Mouse (Mus musculus) forebrain, embryonic 16.5 days (tissue): ENCODE data around the gene Adam8. TPM values are rescaled to one million over a fixed set of nuclear protein-coding genes. Genes with fewer than 3 reads are reported as not detected.

Source experiments
- ATAC-seq: fragments of 200-750 bp; cut with Nextera tagmentation; 2 replicates; pipeline ENCODE4 v1.8.0; 2017; ENCODE audit warnings: mild to moderate bottlenecking, moderate library complexity
- H3K27ac ChIP-seq: fragments of 300-500 bp; sonication (generic); 2 replicates; pipeline ENCODE4 v1.5.1; 2014; ENCODE audit warnings: low read length, control low read depth
- H3K27me3 ChIP-seq: fragments of 300-500 bp; sonication (generic); replicated peaks from 2 replicates; pipeline ENCODE4 v1.6.1; 2014; ENCODE audit warnings: low read length; ENCODE audit not compliant: control insufficient read depth, insufficient read depth
- H3K36me3 ChIP-seq: fragments of 300-500 bp; sonication (generic); 2 replicates; pipeline ENCODE4 v1.6.1; 2014; ENCODE audit not compliant: control insufficient read depth, insufficient read depth
- H3K4me1 ChIP-seq: fragments of 300-500 bp; sonication (generic); replicated peaks from 2 replicates; pipeline ENCODE4 v1.6.1; 2014; ENCODE audit warnings: low read length; ENCODE audit not compliant: control insufficient read depth, insufficient read depth
- H3K4me2 ChIP-seq: fragments of 300-500 bp; sonication (generic); 2 replicates; pipeline ENCODE4 v1.6.1; 2014; ENCODE audit warnings: mild to moderate bottlenecking, low read length, control low read depth
- H3K4me3 ChIP-seq: fragments of 300-500 bp; sonication (generic); replicated peaks from 2 replicates; pipeline ENCODE4 v1.5.1; 2014; ENCODE audit warnings: mild to moderate bottlenecking, low read length, control low read depth
- H3K9ac ChIP-seq: fragments of 300-500 bp; sonication (generic); replicated peaks from 2 replicates; pipeline ENCODE4 v1.6.1; 2014; ENCODE audit warnings: low read depth, low read length, control low read depth
- H3K9me3 ChIP-seq: fragments of 300-500 bp; sonication (generic); 2 replicates; pipeline ENCODE4 v1.6.1; 2016; ENCODE audit warnings: low read length; ENCODE audit not compliant: control insufficient read depth
- WGBS: fragments of 180-500 bp; shearing (Covaris S2); extraction: QIAGEN DNeasy Blood & Tissue Kit; methylation state at CpG from one replicate; pipeline ENCODE4 v1.1.7; 2014; 5-methylcytosine and 5-hydroxymethylcytosine counted together
- microRNA counts: library from miRNA; unstranded; fragments of <30 nt; microRNA quantifications from one replicate; lab custom pipeline; 2016
- microRNA-seq: library from miRNA; unstranded; fragments of <30 nt; microRNA quantifications from one replicate; pipeline ENCODE4, GENCODE M21; 2017
- polyA plus RNA-seq: library from polyadenylated mRNA; unstranded; fragments of >200 nt; fragmentation: Nextera tagmentation; extraction: Ambion mirVana; gene quantifications from 2 replicates; pipeline ENCODE4 v1.2.1, GENCODE M21; 2015

Gene Adam8
- polyA plus RNA-seq, 1 experiment from 2014 or later, result 4.7 TPM

DNA sequence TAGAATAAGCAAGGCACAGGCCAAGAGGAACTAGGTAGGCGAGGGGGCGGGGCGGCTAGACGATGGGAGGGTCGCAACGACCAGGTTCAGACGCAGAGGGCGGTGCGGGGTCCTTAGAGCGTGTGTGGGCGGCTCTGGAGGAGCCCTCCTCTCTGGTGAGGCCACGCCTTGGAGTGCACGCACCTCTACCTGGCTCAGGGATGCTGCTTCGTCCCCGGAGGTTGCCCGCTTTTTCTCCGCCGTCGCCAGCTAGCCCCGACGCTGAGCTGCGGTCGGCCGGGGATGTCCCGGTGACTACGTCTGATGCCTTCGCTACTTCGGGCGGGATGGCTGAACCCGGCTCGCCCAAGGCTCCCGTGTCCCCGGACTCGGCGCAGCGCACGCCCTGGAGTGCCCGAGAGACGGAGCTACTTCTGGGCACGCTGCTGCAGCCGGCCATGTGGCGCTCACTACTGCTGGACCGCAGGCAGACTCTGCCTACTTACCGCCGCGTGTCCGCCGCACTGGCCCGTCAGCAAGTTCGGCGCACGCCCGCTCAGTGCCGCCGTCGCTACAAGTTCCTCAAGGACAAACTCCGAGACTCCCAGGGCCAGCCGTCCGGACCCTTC, 48.6 kb downstream of the Adam8 start, which contains the start of gene Utf1:
TSS of gene Utf1 (plus strand) at position 116 of the 608 bp plus-strand sequence.
- H3K27ac ChIP-seq, result no peak within 1 kb of the TSS
- peak within 1 kb of the TSS; percentile 22; the same call in 1 of the 2 replicates for H3K9ac ChIP-seq
- peaks cover 9% of the 10 kb centered on the region for H3K4me1 ChIP-seq
- 1% methylated on average over 59 of the region's 59 CpGs for WGBS
- H3K9me3 ChIP-seq, result no peaks in the 10 kb centered on the region
- H3K36me3 ChIP-seq, result no peaks in the 10 kb centered on the region
- peak within 1 kb of the TSS; percentile 35 for H3K4me3 ChIP-seq
- H3K27me3 ChIP-seq, result peaks cover 56% of the 10 kb centered on the region
- ATAC-seq, result no peak; the same call in 1 of the 2 replicates
- H3K4me2 ChIP-seq, result peak within 1 kb of the TSS; percentile 52

DNA sequence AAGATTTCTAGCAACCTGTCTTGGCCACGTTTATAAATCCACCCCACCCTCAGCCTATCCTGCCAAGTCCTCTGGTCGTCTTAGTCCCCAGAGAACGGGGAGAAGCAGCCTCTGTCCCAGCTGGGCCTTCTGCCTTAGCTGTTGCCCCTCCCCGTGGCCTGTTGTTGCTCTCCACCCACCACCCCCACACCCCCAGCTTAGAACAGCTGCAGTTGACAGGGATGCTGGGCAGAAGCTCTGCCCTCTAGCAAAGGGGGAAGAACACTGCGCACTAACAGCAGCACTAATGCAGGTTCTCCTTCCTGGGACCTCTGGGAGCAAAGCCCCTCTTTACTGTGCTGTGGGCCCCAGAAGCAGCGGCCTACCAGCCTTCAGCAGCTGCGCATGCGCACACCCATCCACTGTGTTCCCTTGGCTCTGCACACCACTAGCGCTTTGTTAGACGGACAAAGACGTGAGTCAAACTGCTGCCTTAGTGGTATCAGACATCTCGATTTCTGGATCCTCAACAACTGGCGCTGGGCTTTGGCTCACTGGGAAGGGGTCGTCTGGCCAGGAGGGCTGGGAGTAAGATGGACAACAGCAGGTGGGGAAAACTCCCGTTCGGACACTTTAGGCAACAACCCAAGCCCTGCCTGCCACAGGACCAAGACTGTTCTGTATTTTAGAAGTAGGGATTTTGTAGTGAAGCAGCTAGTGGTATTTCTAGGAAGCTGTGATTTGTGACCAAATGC, 51.7 kb downstream of the Adam8 start:
- H3K9ac ChIP-seq, result no peak overlapping the region
- H3K27me3 ChIP-seq, result peaks cover 42% of the 10 kb centered on the region
- WGBS, result 60% methylated on average over 16 of the region's 16 CpGs
- H3K27ac ChIP-seq, result no peak overlapping the region
- H3K4me1 ChIP-seq, result peaks cover 9% of the 10 kb centered on the region
- no peak overlapping the region for H3K4me2 ChIP-seq
- no peaks in the 10 kb centered on the region for H3K9me3 ChIP-seq
- no peak for ATAC-seq
- H3K4me3 ChIP-seq, result no peak overlapping the region
- H3K36me3 ChIP-seq, result no peaks in the 10 kb centered on the region

DNA sequence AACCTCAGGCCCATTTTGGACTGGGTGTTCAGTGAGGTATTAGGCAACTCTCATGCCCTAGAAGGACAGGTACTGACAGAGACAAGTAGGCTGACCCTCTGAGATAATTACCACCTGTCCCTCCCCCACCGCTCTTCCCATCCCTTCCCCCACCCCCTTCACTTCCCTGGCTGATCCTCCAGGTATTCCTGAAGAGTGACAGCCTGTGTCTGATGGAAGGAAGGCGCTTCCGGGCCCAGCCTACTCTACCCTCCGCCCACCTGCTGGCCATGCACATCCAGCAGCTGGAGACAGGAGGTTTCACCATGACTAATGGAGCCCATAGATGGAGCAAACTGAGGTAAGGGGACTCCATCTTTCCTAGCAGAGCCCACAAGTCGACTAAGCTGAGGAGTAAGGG, 54.6 kb downstream of the Adam8 start:
- H3K4me1 ChIP-seq, result no peaks in the 10 kb centered on the region
- no peak overlapping the region for H3K27ac ChIP-seq
- 74% methylated on average over 4 of the region's 5 CpGs for WGBS
- H3K4me3 ChIP-seq, result no peak overlapping the region
- ATAC-seq, result no peak
- H3K9ac ChIP-seq, result no peak overlapping the region
- no peak overlapping the region for H3K4me2 ChIP-seq
- H3K36me3 ChIP-seq, result no peaks in the 10 kb centered on the region
- H3K9me3 ChIP-seq, result no peaks in the 10 kb centered on the region
- H3K27me3 ChIP-seq, result peaks cover 21% of the 10 kb centered on the region

DNA sequence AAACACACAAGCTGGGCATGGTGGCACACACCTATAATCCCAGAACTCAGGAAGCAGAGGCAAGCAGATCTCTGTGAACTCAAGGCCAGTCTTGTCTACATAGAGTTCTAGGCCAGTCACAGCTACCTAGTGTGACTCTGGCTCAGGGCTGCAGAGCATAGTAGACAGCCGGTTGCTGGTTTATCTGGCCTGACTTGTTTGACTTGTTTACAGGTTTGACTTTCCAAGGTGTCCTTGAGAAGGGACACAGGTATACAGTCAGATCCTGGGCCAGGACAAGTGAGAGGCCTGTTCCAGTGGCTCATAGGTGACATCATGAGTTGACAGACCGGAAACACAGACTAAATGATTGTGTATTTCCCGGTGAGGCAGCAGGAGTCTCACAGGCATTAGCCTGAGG, 55.2 kb downstream of the Adam8 start:
- no peak overlapping the region for H3K27ac ChIP-seq
- peaks cover 14% of the 10 kb centered on the region for H3K27me3 ChIP-seq
- WGBS, result 87% methylated on average over 3 of the region's 3 CpGs
- no peaks in the 10 kb centered on the region for H3K36me3 ChIP-seq
- H3K9ac ChIP-seq, result no peak overlapping the region
- no peak overlapping the region for H3K4me3 ChIP-seq
- H3K4me2 ChIP-seq, result no peak overlapping the region
- no peaks in the 10 kb centered on the region for H3K4me1 ChIP-seq
- ATAC-seq, result no peak
- H3K9me3 ChIP-seq, result no peaks in the 10 kb centered on the region

DNA sequence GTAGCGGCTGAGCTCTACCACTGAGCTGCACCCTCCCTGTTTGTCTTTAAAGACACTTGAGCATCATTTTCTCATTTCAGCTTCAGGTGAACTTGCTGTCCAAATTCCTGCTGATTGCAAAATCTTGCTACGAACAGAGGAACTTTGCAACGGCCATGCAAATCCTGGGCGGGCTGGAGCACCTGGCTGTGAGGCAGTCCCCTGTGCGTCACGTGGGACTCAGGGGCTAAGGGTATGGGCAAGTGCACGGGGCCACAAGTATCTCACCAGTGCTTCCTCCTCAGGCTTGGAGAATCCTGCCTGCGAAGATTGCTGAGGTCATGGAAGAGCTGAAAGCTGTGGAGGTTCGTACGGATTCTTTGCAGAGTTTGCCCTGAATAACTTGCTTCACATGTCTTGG, 55.7 kb downstream of the Adam8 start:
- H3K27me3 ChIP-seq, result peaks cover 11% of the 10 kb centered on the region; the same call in 1 of the 2 replicates
- H3K27ac ChIP-seq, result no peak overlapping the region
- no peak for ATAC-seq
- H3K9me3 ChIP-seq, result no peaks in the 10 kb centered on the region
- H3K4me3 ChIP-seq, result no peak overlapping the region
- H3K9ac ChIP-seq, result no peak overlapping the region
- no peak overlapping the region for H3K4me2 ChIP-seq
- no peaks in the 10 kb centered on the region for H3K4me1 ChIP-seq
- 84% methylated on average over 10 of the region's 10 CpGs for WGBS
- no peaks in the 10 kb centered on the region for H3K36me3 ChIP-seq

DNA sequence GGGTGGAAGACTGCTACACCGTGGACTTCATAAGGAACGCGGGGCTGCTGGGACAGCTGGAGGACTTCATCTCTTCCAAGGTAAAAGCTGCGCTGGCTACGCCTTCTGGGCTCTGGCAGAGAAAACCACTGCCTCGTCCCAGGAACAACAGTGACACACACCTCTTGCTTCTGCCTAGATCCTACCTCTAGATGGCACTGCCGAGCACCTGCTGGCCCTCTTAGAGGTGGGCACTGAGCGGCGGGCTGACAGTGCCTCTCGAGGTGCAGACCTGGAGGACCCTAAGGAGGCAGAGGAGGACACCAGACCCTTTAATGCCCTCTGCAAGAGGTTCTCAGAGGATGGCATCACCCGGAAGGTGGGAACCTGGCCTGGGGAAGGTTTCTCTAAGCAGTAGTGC, 61.6 kb downstream of the Adam8 start:
- H3K27ac ChIP-seq, result no peak overlapping the region
- WGBS, result 12% methylated on average over 11 of the region's 11 CpGs
- H3K27me3 ChIP-seq, result no peaks in the 10 kb centered on the region
- no peaks in the 10 kb centered on the region for H3K4me1 ChIP-seq
- ATAC-seq, result no peak; the same call in 1 of the 2 replicates
- H3K9me3 ChIP-seq, result no peaks in the 10 kb centered on the region
- H3K9ac ChIP-seq, result no peak overlapping the region
- H3K4me2 ChIP-seq, result no peak overlapping the region
- H3K4me3 ChIP-seq, result no peak overlapping the region
- H3K36me3 ChIP-seq, result no peaks in the 10 kb centered on the region

MicroRNAs encoded within 50 kb of the gene (microRNA counts, 519-probe panel; counts per million panel counts)
- microRNA mmu-miR-202-3p (lab: Ali Mortazavi, UCI), result 2,086 counts per million, percentile 35 among the panel's probes with 10 or more counts
- 2,412 counts per million, percentile 57 among the panel's probes with 10 or more counts for microRNA mmu-miR-202-5p (lab: Ali Mortazavi, UCI)

Small RNA genes lying within 50 kb of the gene (microRNA-seq; reads per million reads assigned to microRNA genes)
- gene Mir202 (1.5 reads per million), gene Mir7062 (not detected), gene mmu-mir-7686 (not detected)

Other genes starting within 250 kb of the Adam8 start
- gene Adgra1, start 158.4 kb downstream of the Adam8 start, polyA plus RNA-seq, result 11.6 and 17.9 TPM in 2 replicates
- gene Kndc1, start 97.9 kb downstream of the Adam8 start, polyA plus RNA-seq, result 4.0 and 7.7 TPM in 2 replicates
- gene Utf1, start 48.8 kb downstream of the Adam8 start, polyA plus RNA-seq, result not detected in 2 replicates
- gene 6430531B16Rik, start 13.8 kb downstream of the Adam8 start, polyA plus RNA-seq, result 0.62 and 0.87 TPM in 2 replicates
- gene Zfp511, start 43.8 kb upstream of the Adam8 start, polyA plus RNA-seq, result 54.5 and 62.0 TPM in 2 replicates
- gene Tubgcp2, start 44.1 kb upstream of the Adam8 start, polyA plus RNA-seq, result 72.7 and 76.3 TPM in 2 replicates
- 0.62 and 1.7 TPM in 2 replicates for gene Msx3, start 56.5 kb upstream of the Adam8 start, polyA plus RNA-seq
- 116 and 179 TPM in 2 replicates for gene Caly, start 90.0 kb upstream of the Adam8 start, polyA plus RNA-seq
- gene Prap1, start 100.8 kb upstream of the Adam8 start, polyA plus RNA-seq, result not detected in 2 replicates
- gene Fuom, start 109.9 kb upstream of the Adam8 start, polyA plus RNA-seq, result 13.4 and 15.5 TPM in 2 replicates
- gene Paox, start 123.2 kb upstream of the Adam8 start, polyA plus RNA-seq, result 6.6 and 7.8 TPM in 2 replicates
- gene Echs1, start 123.9 kb upstream of the Adam8 start, polyA plus RNA-seq, result 107 and 119 TPM in 2 replicates
- 34.6 and 36.5 TPM in 2 replicates for gene Mtg1, start 145.0 kb upstream of the Adam8 start, polyA plus RNA-seq
- gene Sprn, start 162.3 kb upstream of the Adam8 start, polyA plus RNA-seq, result 15.7 and 19.1 TPM in 2 replicates
- gene Olfr522, start 172.2 kb upstream of the Adam8 start, polyA plus RNA-seq, result not detected in 2 replicates
- gene Olfr523, start 180.7 kb upstream of the Adam8 start, polyA plus RNA-seq, result not detected in 2 replicates
- not detected in 2 replicates for gene Olfr524, start 213.4 kb upstream of the Adam8 start, polyA plus RNA-seq
- gene Cd163l1, start 225.7 kb upstream of the Adam8 start, polyA plus RNA-seq, result not detected in 2 replicates